Mouse (Mus musculus): ENCODE data around the gene Zcchc14.

- TF ChIP-seq CTCF (IDR thresholded peaks at IDR 0.05; ENCODE audit: low read depth, low read length) (no peak), GATA1 (IDR thresholded peaks at IDR 0.05; ENCODE audit: borderline replicate concordance, low read length) (no peak)
These were observed 4.2 kb downstream of the Zcchc14 start for GRCm38 (mm10) chr8:121648451-121648850.

Measured in G1E (cell line).